Mouse (Mus musculus) intestine, embryonic 14.5 days (tissue): ENCODE data around the gene Slc22a23. TPM values are rescaled to one million over a fixed set of nuclear protein-coding genes. Genes with fewer than 3 reads are reported as not detected.

Experiments used
- ATAC-seq: fragments of 200-750 bp; cut with Nextera tagmentation; replicated peaks from 2 replicates; pipeline ENCODE4 v1.8.0; 2017; ENCODE audit warnings: low read depth, moderate number of reproducible peaks, moderate TSS enrichment, moderate library complexity; ENCODE audit not compliant: low FRiP score, low TSS enrichment
- DNase-seq: peaks from one replicate; pipeline ENCODE4 v3.0.0-alpha.2; 2018; ENCODE audit warnings: low spot score
- H3K27ac ChIP-seq: fragments of 300-500 bp; sonication (generic); 2 replicates; pipeline ENCODE4 v1.5.1; 2014; ENCODE audit warnings: low read depth, mild to moderate bottlenecking, control low read depth
- H3K27me3 ChIP-seq: fragments of 300-500 bp; sonication (generic); replicated peaks from 2 replicates; pipeline ENCODE4 v1.6.1; 2014; ENCODE audit warnings: low read length, control low read depth; ENCODE audit not compliant: control insufficient read depth, insufficient read depth
- H3K36me3 ChIP-seq: fragments of 300-500 bp; sonication (generic); 2 replicates; pipeline ENCODE4 v1.6.1; 2014; ENCODE audit warnings: low read length, control low read depth; ENCODE audit not compliant: control insufficient read depth, insufficient read depth
- H3K4me1 ChIP-seq: fragments of 300-500 bp; sonication (generic); replicated peaks from 2 replicates; pipeline ENCODE4 v1.6.1; 2014; ENCODE audit warnings: low read length, control low read depth, mixed read lengths; ENCODE audit not compliant: control insufficient read depth, insufficient read depth
- H3K4me2 ChIP-seq: fragments of 300-500 bp; sonication (generic); 2 replicates; pipeline ENCODE4 v1.6.1; 2014; ENCODE audit warnings: low read length
- H3K4me3 ChIP-seq: fragments of 300-500 bp; sonication (generic); 2 replicates; pipeline ENCODE4 v1.5.1; 2014; ENCODE audit warnings: low read depth, low read length, control low read depth, mixed read lengths
- H3K9ac ChIP-seq: fragments of 300-500 bp; sonication (generic); 2 replicates; pipeline ENCODE4 v1.6.1; 2014; ENCODE audit warnings: mild to moderate bottlenecking, low read length
- H3K9me3 ChIP-seq: fragments of 300-500 bp; sonication (generic); 2 replicates; pipeline ENCODE4 v1.6.1; 2016; ENCODE audit warnings: low read length, control low read depth; ENCODE audit not compliant: control insufficient read depth
- WGBS: fragments of 180-500 bp; shearing (Covaris S2); extraction: QIAGEN DNeasy Blood & Tissue Kit; methylation state at CpG from one replicate; pipeline ENCODE4 v1.1.7; 2014; 5-methylcytosine and 5-hydroxymethylcytosine counted together
- polyA plus RNA-seq: library from polyadenylated mRNA; unstranded; fragments of >200 nt; fragmentation: Nextera tagmentation; extraction: Ambion mirVana; gene quantifications from 2 replicates; pipeline ENCODE4 v1.2.1, GENCODE M21; 2014

Gene Slc22a23
- polyA plus RNA-seq, 1 experiment from 2014 or later: 4.0 TPM

GRCm38 (mm10) chr13:34149463-34150176 lies 195.4 kb downstream of the Slc22a23 start:
- DNase-seq: no peak

GRCm38 (mm10) chr13:34148767-34149392 lies 196.1 kb downstream of the Slc22a23 start:
- H3K9me3 ChIP-seq: no peaks in the 10 kb centered on the region
- H3K27ac ChIP-seq: peak overlapping the region; percentile 87
- DNase-seq (peak; percentile 83), ATAC-seq (peak; percentile 73)
- peaks cover 24% of the 10 kb centered on the region for H3K4me1 ChIP-seq
- H3K9ac ChIP-seq: peak overlapping the region; percentile 60
- H3K4me3 ChIP-seq: peak overlapping the region; percentile 45
- H3K36me3 ChIP-seq: no peaks in the 10 kb centered on the region
- peak overlapping the region; percentile 72 for H3K4me2 ChIP-seq
- WGBS: 3% methylated on average over 23 of the region's 23 CpGs
- no peaks in the 10 kb centered on the region for H3K27me3 ChIP-seq

More at GRCm38 (mm10) chr13:34149463-34150176, 195.4 kb downstream of the Slc22a23 start:
- Histone ChIP-seq H3K9ac (peak overlapping the region; percentile 60), H3K27ac (peak overlapping the region; percentile 87), H3K36me3 (no peaks in the 10 kb centered on the region), H3K4me1 (peaks cover 27% of the 10 kb centered on the region), H3K4me3 (peak overlapping the region; percentile 45), H3K9me3 (no peaks in the 10 kb centered on the region), H3K27me3 (no peaks in the 10 kb centered on the region), H3K4me2 (peak overlapping the region; percentile 72)
- 48% methylated on average over 5 of the region's 5 CpGs for WGBS
- no peak for ATAC-seq

- WGBS: 91% methylated on average over 3 of the region's 3 CpGs
- DNase-seq (no peak), ATAC-seq (no peak)
- no peaks in the 10 kb centered on the region for H3K36me3 ChIP-seq
- H3K9ac ChIP-seq: no peak overlapping the region
- no peaks in the 10 kb centered on the region for H3K9me3 ChIP-seq
- peaks cover 20% of the 10 kb centered on the region for H3K4me1 ChIP-seq
- H3K27ac ChIP-seq: no peak overlapping the region
- no peak overlapping the region for H3K4me3 ChIP-seq
- H3K27me3 ChIP-seq: no peaks in the 10 kb centered on the region
- peak overlapping the region; percentile 72; the same call in 1 of the 2 replicates for H3K4me2 ChIP-seq
These were observed 196.8 kb downstream of the Slc22a23 start for GRCm38 (mm10) chr13:34148181-34148580.

- Histone ChIP-seq H3K27ac (no peak overlapping the region), H3K4me1 (peaks cover 16% of the 10 kb centered on the region), H3K27me3 (no peaks in the 10 kb centered on the region), H3K9me3 (no peaks in the 10 kb centered on the region), H3K9ac (no peak overlapping the region), H3K4me3 (no peak overlapping the region), H3K36me3 (no peaks in the 10 kb centered on the region), H3K4me2 (no peak overlapping the region)
- DNase-seq (no peak), ATAC-seq (no peak)
- 66% methylated on average over 3 of the region's 3 CpGs for WGBS
These were observed 198.1 kb downstream of the Slc22a23 start for GRCm38 (mm10) chr13:34146916-34147315.

- no peak overlapping the region for H3K4me2 ChIP-seq
- no peak overlapping the region for H3K27ac ChIP-seq
- no peaks in the 10 kb centered on the region for H3K9me3 ChIP-seq
- 39% methylated on average over 5 of the region's 5 CpGs for WGBS
- no peak overlapping the region for H3K9ac ChIP-seq
- no peaks in the 10 kb centered on the region for H3K36me3 ChIP-seq
- H3K4me3 ChIP-seq: no peak overlapping the region
- ATAC-seq: no peak
- no peaks in the 10 kb centered on the region for H3K27me3 ChIP-seq
- H3K4me1 ChIP-seq: no peaks in the 10 kb centered on the region; the same call in 1 of the 2 replicates
- DNase-seq: no peak
These were observed 201.6 kb downstream of the Slc22a23 start for GRCm38 (mm10) chr13:34143389-34143788.

- peaks cover 18% of the 10 kb centered on the region for H3K4me1 ChIP-seq
- no peak for ATAC-seq
- H3K27ac ChIP-seq: no peak overlapping the region
- no peak overlapping the region for H3K9ac ChIP-seq
- H3K4me2 ChIP-seq: no peak overlapping the region
- no peaks in the 10 kb centered on the region for H3K9me3 ChIP-seq
- 56% methylated on average over 7 of the region's 7 CpGs for WGBS
- no peak for DNase-seq
- no peak overlapping the region for H3K4me3 ChIP-seq
- peaks cover 13% of the 10 kb centered on the region; the same call in 1 of the 2 replicates for H3K27me3 ChIP-seq
- no peaks in the 10 kb centered on the region for H3K36me3 ChIP-seq
These were observed 208.4 kb downstream of the Slc22a23 start for GRCm38 (mm10) chr13:34136605-34137004.

- no peak overlapping the region for H3K4me2 ChIP-seq
- ATAC-seq: no peak
- H3K36me3 ChIP-seq: no peaks in the 10 kb centered on the region
- no peaks in the 10 kb centered on the region for H3K9me3 ChIP-seq
- H3K4me1 ChIP-seq: peaks cover 27% of the 10 kb centered on the region
- H3K27ac ChIP-seq: no peak overlapping the region
- H3K27me3 ChIP-seq: peaks cover 13% of the 10 kb centered on the region; the same call in 1 of the 2 replicates
- no peak for DNase-seq
- no peak overlapping the region for H3K9ac ChIP-seq
- no peak overlapping the region for H3K4me3 ChIP-seq
- 75% methylated on average over 7 of the region's 7 CpGs for WGBS
These were observed 210.7 kb downstream of the Slc22a23 start for GRCm38 (mm10) chr13:34134276-34134675.

GRCm38 (mm10) chr13:34133326-34134071 lies 211.5 kb downstream of the Slc22a23 start:
- Histone ChIP-seq H3K4me1 (peaks cover 34% of the 10 kb centered on the region), H3K27me3 (peaks cover 13% of the 10 kb centered on the region; the same call in 1 of the 2 replicates), H3K4me3 (no peak overlapping the region), H3K9ac (0 out of 2 replicates have a peak overlapping the region, but pooled peaks have one; percentile 22), H3K4me2 (peak overlapping the region; percentile 39), H3K27ac (no peak overlapping the region), H3K9me3 (no peaks in the 10 kb centered on the region), H3K36me3 (no peaks in the 10 kb centered on the region)
- ATAC-seq (no peak), DNase-seq (peak; percentile 68)
- 22% methylated on average over 15 of the region's 15 CpGs for WGBS
